Mouse (Mus musculus): ENCODE data around the gene Rnase2a. TPM values are rescaled to one million over a fixed set of nuclear protein-coding genes. Genes with fewer than 3 reads are reported as not detected.
"Not testable (repeated sequence)": the region's sequence is repeated elsewhere in the genome, so short reads cannot be mapped to it uniquely, and the experiment has no call there.

Rnase2a gene
- polyA plus RNA-seq, 1 experiment from 2014 or later = not detected

DNA sequence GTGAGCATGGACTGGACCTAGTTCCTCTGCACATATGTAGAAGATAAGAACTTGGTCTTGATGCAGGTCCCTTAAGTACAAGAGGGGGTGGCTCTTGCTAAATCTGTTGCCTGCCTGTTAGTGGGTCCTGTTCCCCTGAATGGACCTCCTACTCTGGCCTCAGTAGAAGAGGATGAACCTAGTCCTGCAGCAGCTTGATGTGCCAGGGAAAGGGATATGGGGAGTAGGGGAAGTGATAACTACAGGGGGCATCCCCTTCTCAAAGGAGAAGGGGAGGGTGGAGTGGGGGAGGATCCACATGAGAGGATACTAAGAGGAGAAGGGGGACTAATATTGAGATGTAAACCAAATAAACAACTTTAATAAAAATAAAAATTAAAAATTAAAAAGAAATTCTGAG is 6.5 kb upstream of the Rnase2a start:
- Histone ChIP-seq H3K9me3 (ENCODE audit: control insufficient read depth, low read length) (no peaks in the 10 kb centered on the region), H3K27me3 (ENCODE audit: control insufficient read depth, insufficient read depth, low read length) (no peaks in the 10 kb centered on the region), H3K4me2 (replicated peaks; ENCODE audit: low read depth) (no peak overlapping the region), H3K9ac (ENCODE audit: low read length) (no peak overlapping the region), H3K36me3 (ENCODE audit: control insufficient read depth, insufficient read depth, low read length) (no peaks in the 10 kb centered on the region), H3K4me1 (replicated peaks; ENCODE audit: control insufficient read depth, insufficient read depth) (no peaks in the 10 kb centered on the region), H3K4me3 (ENCODE audit: low read depth, low read length) (no peak overlapping the region), H3K27ac (replicated peaks) (no peak overlapping the region)
- no peak for ATAC-seq (ENCODE audit: low FRiP score, low TSS enrichment)
- TF ChIP-seq CTCF (IDR thresholded peaks at IDR 0.05; ENCODE audit: low read depth) (no peak), EP300 (optimal IDR thresholded peaks at IDR 0.05) (no peak)
- DNase-seq (ENCODE audit: low spot score) = no peak

GRCm38 (mm10) chr14:51259741-51260140 is 3.8 kb upstream of the Rnase2a start:
- 91% methylated on average over 7 of the region's 7 CpGs for WGBS
- H3K4me2 ChIP-seq (replicated peaks; ENCODE audit: low read depth) = no peak overlapping the region
- TF ChIP-seq CTCF (IDR thresholded peaks at IDR 0.05; ENCODE audit: low read depth) (no peak), EP300 (optimal IDR thresholded peaks at IDR 0.05) (no peak)
- H3K27ac ChIP-seq (replicated peaks) = no peak overlapping the region
- H3K9me3 ChIP-seq (ENCODE audit: control insufficient read depth, low read length) = no peaks in the 10 kb centered on the region
- no peaks in the 10 kb centered on the region for H3K27me3 ChIP-seq (ENCODE audit: control insufficient read depth, insufficient read depth, low read length)
- no peaks in the 10 kb centered on the region for H3K36me3 ChIP-seq (ENCODE audit: control insufficient read depth, insufficient read depth, low read length)
- H3K4me3 ChIP-seq (ENCODE audit: low read depth, low read length) = no peak overlapping the region
- H3K4me1 ChIP-seq (replicated peaks; ENCODE audit: control insufficient read depth, insufficient read depth) = no peaks in the 10 kb centered on the region
- H3K9ac ChIP-seq (ENCODE audit: low read length) = no peak overlapping the region
- no peak for DNase-seq (ENCODE audit: low spot score)
- ATAC-seq (ENCODE audit: low FRiP score, low TSS enrichment) = no peak

DNA sequence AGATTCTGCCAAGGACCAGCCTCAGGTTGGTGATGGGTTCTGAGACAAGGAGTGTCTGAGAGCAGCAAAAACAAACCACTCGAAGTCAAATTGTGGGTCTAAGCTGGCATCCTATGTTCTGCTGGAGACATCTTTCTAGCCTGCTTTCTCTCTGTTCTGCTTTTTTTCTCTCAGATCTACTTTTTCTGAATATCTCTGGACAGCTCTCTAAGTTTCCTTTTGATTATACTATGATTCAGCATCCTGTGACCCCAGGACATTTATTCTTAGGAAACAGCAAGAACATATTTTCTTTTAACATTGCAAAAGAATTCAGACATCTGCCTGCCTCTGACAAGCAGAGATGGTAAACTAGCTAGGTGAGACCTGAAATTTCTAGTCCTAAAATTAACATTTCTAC is 2.3 kb downstream of the Rnase2a start:
- Histone ChIP-seq H3K4me2 (replicated peaks; ENCODE audit: low read depth) (no peak overlapping the region), H3K4me3 (ENCODE audit: low read depth, low read length) (no peak overlapping the region), H3K4me1 (replicated peaks; ENCODE audit: control insufficient read depth, insufficient read depth) (no peaks in the 10 kb centered on the region), H3K27ac (replicated peaks) (no peak overlapping the region), H3K36me3 (ENCODE audit: control insufficient read depth, insufficient read depth, low read length) (no peaks in the 10 kb centered on the region), H3K9me3 (ENCODE audit: control insufficient read depth, low read length) (no peaks in the 10 kb centered on the region), H3K27me3 (ENCODE audit: control insufficient read depth, insufficient read depth, low read length) (no peaks in the 10 kb centered on the region), H3K9ac (ENCODE audit: low read length) (no peak overlapping the region)
- no peak for DNase-seq (ENCODE audit: low spot score)
- WGBS = 75% methylated on average over 1 of the region's 1 CpGs
- ATAC-seq (ENCODE audit: low FRiP score, low TSS enrichment) = no peak
- TF ChIP-seq EP300 (optimal IDR thresholded peaks at IDR 0.05) (no peak), CTCF (IDR thresholded peaks at IDR 0.05; ENCODE audit: low read depth) (no peak)

- H3K4me1 ChIP-seq (replicated peaks; ENCODE audit: control insufficient read depth, insufficient read depth); H3K4me2 ChIP-seq (replicated peaks; ENCODE audit: low read depth); H3K4me3 ChIP-seq (ENCODE audit: low read depth, low read length); H3K9ac ChIP-seq (ENCODE audit: low read length); H3K36me3 ChIP-seq (ENCODE audit: control insufficient read depth, insufficient read depth, low read length); H3K9me3 ChIP-seq (ENCODE audit: control insufficient read depth, low read length); H3K27ac ChIP-seq (replicated peaks); DNase-seq (ENCODE audit: low spot score); H3K27me3 ChIP-seq (ENCODE audit: control insufficient read depth, insufficient read depth, low read length); ATAC-seq (ENCODE audit: low FRiP score, low TSS enrichment): not testable (repeated sequence)
Measured at GRCm38 (mm10) chr14:51252206-51252605, 3.7 kb downstream of the Rnase2a start.

- DNase-seq (ENCODE audit: low spot score) (no peak), ATAC-seq (ENCODE audit: low FRiP score, low TSS enrichment) (no peak)
- 63% methylated on average over 3 of the region's 3 CpGs for WGBS
- Histone ChIP-seq H3K27ac (replicated peaks) (no peak overlapping the region), H3K4me3 (ENCODE audit: low read depth, low read length) (no peak overlapping the region), H3K9me3 (ENCODE audit: control insufficient read depth, low read length) (no peaks in the 10 kb centered on the region), H3K9ac (ENCODE audit: low read length) (no peak overlapping the region), H3K36me3 (ENCODE audit: control insufficient read depth, insufficient read depth, low read length) (no peaks in the 10 kb centered on the region), H3K4me2 (replicated peaks; ENCODE audit: low read depth) (no peak overlapping the region), H3K27me3 (ENCODE audit: control insufficient read depth, insufficient read depth, low read length) (no peaks in the 10 kb centered on the region), H3K4me1 (replicated peaks; ENCODE audit: control insufficient read depth, insufficient read depth) (no peaks in the 10 kb centered on the region)
- TF ChIP-seq EP300 (optimal IDR thresholded peaks at IDR 0.05) = no peak
- TF ChIP-seq CTCF (IDR thresholded peaks at IDR 0.05; ENCODE audit: low read depth) = no peak
Measured at GRCm38 (mm10) chr14:51250348-51250747, 5.6 kb downstream of the Rnase2a start.

DNA sequence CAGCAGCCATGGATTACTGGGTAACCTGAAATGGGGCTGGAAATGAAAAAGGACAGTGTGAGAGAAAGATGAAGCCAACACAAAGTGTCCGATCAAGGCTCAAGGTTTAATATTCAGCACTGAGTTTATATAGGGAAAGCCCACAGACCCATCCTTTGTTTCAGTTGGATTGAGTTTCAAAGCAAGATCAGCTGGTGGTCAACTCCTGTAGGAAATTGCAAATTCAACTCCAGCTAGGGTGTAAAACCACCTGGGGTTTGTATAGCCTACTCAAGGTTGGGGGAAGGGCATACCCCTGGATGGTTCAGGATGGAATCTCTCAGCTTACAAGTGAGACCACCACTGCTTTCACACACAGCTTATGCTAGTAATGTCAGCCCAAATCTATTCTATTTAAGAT is 8.2 kb downstream of the Rnase2a start:
- Histone ChIP-seq H3K36me3 (ENCODE audit: control insufficient read depth, insufficient read depth, low read length) (no peaks in the 10 kb centered on the region), H3K9me3 (ENCODE audit: control insufficient read depth, low read length) (no peaks in the 10 kb centered on the region), H3K4me1 (replicated peaks; ENCODE audit: control insufficient read depth, insufficient read depth) (no peaks in the 10 kb centered on the region), H3K4me2 (replicated peaks; ENCODE audit: low read depth) (no peak overlapping the region), H3K9ac (ENCODE audit: low read length) (no peak overlapping the region), H3K27ac (replicated peaks) (no peak overlapping the region), H3K4me3 (ENCODE audit: low read depth, low read length) (no peak overlapping the region), H3K27me3 (ENCODE audit: control insufficient read depth, insufficient read depth, low read length) (no peaks in the 10 kb centered on the region)
- ATAC-seq (ENCODE audit: low FRiP score, low TSS enrichment) (no peak), DNase-seq (ENCODE audit: low spot score) (no peak)
- TF ChIP-seq EP300 (optimal IDR thresholded peaks at IDR 0.05) = no peak
- TF ChIP-seq CTCF (IDR thresholded peaks at IDR 0.05; ENCODE audit: low read depth) = no peak
- 88% methylated on average over 1 of the region's 1 CpGs for WGBS
